Mouse (Mus musculus): ENCODE results near the gene Sorbs1.
A peak's percentile ranks its signal among the peaks of the same experiment; 100 is the strongest.

Gene Sorbs1

DNA sequence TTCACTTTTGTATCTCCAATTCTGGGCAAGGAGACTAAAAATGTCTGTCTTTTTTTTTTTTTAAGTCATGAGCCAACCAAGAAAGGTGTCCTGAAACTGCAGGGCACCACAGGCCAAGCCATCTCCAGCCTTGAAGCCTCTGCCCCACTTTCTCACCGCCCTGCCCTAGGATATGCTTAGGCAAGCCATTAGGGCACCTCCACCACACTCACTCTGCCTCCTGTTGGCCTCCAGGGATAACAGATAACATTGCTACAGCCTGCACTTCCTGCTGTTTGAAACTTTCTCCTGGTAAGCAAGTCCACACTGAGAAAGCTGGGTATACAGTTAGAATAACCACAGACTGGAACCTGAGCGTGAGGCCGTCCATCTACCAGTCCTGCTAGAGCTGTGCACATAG is 158.5 kb downstream of the Sorbs1 start:
- ATAC-seq (ENCODE audit: insufficient number of reproducible peaks, low FRiP score, low TSS enrichment): no peak

GRCm38 (mm10) chr19:40352006-40352405 is 161.6 kb downstream of the Sorbs1 start:
- peak; percentile 20; the same call in 1 of the 2 replicates for ATAC-seq (ENCODE audit: insufficient number of reproducible peaks, low FRiP score, low TSS enrichment)

GRCm38 (mm10) chr19:40350835-40351234 is 162.7 kb downstream of the Sorbs1 start:
- ATAC-seq (ENCODE audit: insufficient number of reproducible peaks, low FRiP score, low TSS enrichment): no peak

DNA sequence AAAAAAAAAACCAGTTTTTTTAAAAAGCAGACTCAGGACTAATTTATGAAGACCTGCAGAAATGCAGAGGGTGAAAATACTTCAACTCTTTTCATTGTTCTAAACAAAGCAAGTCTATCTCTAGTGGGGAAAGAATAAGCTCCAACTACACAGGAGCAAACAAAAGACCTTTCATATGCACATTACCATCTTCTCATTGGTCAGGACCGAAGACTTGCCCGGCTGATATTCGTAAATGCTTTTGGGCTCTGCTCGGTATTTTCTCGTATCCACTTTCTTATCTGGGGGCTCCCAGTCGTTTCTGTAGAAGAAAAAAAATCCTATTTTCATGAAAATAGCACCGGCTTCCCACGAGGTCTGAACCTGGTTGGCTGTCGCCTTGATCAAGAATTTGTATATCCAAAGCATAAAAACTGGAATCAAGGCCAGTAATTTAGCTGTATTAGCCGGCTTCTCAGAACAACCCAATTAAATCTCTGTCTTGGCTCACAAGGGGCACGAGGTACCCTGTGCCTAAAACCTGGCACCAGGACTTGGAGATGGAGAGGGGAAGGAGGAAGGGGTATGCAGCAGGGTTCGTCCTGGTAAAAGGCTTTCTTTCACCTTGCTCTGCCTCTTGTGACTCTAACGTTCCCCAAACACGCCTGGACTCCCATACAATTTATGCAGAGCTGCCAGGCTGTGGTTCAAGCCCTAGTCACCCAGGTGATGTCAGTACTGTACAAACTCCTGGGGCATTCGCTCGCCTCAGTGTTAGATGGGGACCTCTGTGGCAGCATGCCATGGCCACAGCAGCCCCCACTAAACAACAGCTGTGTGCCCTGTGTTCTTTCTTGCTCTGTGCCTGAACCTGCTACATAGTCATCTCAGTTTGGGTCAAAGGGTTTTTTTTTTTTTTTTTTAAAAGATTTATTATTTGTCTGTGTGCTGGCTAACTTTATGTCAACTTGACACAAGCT is 163.6 kb downstream of the Sorbs1 start:
- no peak for ATAC-seq (ENCODE audit: insufficient number of reproducible peaks, low FRiP score, low TSS enrichment)

DNA sequence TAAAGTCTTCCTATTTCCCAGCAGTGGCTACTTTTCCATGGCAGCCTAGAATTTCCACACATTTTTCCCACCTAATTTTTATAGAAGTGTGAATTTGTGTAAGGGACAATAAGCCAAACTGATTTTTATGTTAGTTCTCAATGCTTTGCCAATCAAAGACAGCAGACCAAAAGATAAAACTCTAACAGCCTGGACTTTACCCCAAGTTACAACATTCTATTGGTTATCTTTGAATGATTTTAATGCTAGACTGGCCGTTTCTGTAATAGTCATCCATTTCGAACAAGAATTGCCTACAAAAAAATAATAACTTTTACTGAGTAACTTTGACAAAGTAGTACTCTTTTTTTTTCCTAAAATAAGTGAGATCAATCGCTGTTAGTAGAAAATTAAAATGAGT is 164.3 kb downstream of the Sorbs1 start:
- ATAC-seq (ENCODE audit: insufficient number of reproducible peaks, low FRiP score, low TSS enrichment): no peak

GRCm38 (mm10) chr19:40348652-40349051 is 164.9 kb downstream of the Sorbs1 start:
- ATAC-seq (ENCODE audit: insufficient number of reproducible peaks, low FRiP score, low TSS enrichment): no peak

GRCm38 (mm10) chr19:40348175-40348574 is 165.4 kb downstream of the Sorbs1 start:
- ATAC-seq (ENCODE audit: insufficient number of reproducible peaks, low FRiP score, low TSS enrichment): peak; percentile 92

- no peak for ATAC-seq (ENCODE audit: insufficient number of reproducible peaks, low FRiP score, low TSS enrichment)
Observed at GRCm38 (mm10) chr19:40346908-40347307, 166.7 kb downstream of the Sorbs1 start.

DNA sequence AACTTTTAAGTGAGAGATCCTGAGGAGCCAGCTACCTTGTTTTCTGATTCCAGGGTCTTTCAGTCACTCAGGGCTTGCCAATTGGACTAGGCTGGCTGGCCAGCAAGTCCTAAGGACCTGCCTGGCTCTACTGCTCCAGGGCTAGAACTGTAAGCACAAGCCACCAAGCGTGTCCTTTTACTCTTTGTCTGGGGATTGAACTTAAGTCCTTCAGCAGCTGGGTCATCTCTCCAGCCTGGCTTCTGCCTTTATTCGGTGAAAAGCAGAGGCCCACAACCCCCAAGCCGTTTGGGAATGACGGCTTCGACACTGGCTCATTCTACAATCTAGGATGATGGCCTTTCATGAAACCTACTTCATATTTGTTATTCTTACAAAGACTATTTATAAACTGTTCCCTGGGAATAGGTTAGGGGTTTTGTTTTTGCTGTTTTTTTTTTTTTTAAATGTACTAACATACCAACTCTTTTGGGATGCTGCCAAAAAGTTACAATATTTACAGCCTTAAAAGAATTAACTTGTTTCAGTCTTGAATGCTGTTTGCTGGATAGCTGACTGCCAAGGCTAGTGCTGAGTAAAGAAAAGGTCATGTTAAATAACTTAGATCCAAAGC is 167.2 kb downstream of the Sorbs1 start:
- ATAC-seq (ENCODE audit: insufficient number of reproducible peaks, low FRiP score, low TSS enrichment): no peak

DNA sequence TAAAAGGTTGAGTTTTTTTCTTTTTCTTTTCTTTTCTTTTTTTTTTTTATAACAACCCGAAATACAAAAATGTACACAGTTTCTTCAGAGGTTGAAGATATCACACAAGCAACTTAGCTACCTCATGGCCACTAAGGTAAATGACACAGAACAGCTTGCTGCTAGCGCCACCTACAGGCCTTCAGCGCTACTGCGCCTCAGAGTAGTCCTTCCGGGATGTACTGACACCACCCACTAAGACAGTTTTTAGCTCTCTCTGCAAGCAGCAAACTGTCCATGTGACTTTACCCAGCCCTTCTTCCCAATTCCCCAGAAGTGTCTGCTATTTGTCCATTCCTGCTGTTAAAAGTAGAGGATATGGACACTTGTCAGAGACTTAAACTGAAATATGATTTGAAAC is 167.9 kb downstream of the Sorbs1 start:
- ATAC-seq (ENCODE audit: insufficient number of reproducible peaks, low FRiP score, low TSS enrichment): no peak

GRCm38 (mm10) chr19:40343018-40343417 is 170.6 kb downstream of the Sorbs1 start:
- ATAC-seq (ENCODE audit: insufficient number of reproducible peaks, low FRiP score, low TSS enrichment): peak; percentile 72

- ATAC-seq (ENCODE audit: insufficient number of reproducible peaks, low FRiP score, low TSS enrichment): no peak
Observed at GRCm38 (mm10) chr19:40341141-40341540, 172.4 kb downstream of the Sorbs1 start.

- ATAC-seq (ENCODE audit: insufficient number of reproducible peaks, low FRiP score, low TSS enrichment): no peak
Observed at GRCm38 (mm10) chr19:40336694-40337093, 176.9 kb downstream of the Sorbs1 start.

GRCm38 (mm10) chr19:40333905-40334304 is 179.7 kb downstream of the Sorbs1 start:
- ATAC-seq (ENCODE audit: insufficient number of reproducible peaks, low FRiP score, low TSS enrichment): no peak

DNA sequence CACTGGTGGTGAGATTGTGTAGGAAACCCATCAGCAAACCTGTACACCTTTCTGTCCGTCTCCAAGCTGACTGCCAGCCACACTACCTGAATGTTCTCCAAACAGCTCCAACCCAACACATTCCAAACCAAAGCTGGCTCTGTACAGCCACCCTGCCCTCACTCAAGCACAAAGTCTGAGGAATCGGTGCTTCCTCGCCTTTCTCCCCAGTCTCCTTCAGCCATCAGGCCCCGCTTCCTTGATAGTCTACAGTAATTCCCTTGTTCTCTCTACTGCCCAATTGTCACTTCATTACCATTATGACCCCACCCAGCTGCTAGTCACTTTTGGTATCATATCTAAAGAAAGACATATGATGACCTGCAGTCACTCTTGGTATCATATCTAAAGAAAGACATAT is 180.5 kb downstream of the Sorbs1 start:
- ATAC-seq (ENCODE audit: insufficient number of reproducible peaks, low FRiP score, low TSS enrichment): no peak

GRCm38 (mm10) chr19:40332303-40332702 is 181.3 kb downstream of the Sorbs1 start:
- no peak for ATAC-seq (ENCODE audit: insufficient number of reproducible peaks, low FRiP score, low TSS enrichment)

- no peak for ATAC-seq (ENCODE audit: insufficient number of reproducible peaks, low FRiP score, low TSS enrichment)
Observed at GRCm38 (mm10) chr19:40331846-40332245, 181.7 kb downstream of the Sorbs1 start.

DNA sequence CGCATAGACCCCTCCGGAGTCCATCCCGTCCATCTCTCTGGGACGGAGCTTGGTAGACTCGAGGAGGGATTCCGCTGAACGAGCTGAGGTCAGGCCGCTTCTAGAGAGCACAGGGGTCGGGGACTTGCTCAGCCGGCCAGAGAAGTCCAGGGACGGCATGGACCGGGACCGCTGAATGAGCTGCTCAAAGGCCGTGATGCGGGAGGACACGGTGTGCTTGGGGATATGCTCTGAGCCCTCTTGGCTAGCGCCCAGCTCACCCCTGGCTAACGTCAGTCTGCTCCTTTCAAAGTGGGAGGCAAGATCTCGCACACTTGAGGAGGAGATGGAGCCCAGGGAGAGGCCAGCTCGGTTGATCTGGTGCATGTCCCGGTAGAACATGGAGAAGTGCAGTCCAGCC is 187.5 kb downstream of the Sorbs1 start:
- ATAC-seq (ENCODE audit: insufficient number of reproducible peaks, low FRiP score, low TSS enrichment): no peak

DNA sequence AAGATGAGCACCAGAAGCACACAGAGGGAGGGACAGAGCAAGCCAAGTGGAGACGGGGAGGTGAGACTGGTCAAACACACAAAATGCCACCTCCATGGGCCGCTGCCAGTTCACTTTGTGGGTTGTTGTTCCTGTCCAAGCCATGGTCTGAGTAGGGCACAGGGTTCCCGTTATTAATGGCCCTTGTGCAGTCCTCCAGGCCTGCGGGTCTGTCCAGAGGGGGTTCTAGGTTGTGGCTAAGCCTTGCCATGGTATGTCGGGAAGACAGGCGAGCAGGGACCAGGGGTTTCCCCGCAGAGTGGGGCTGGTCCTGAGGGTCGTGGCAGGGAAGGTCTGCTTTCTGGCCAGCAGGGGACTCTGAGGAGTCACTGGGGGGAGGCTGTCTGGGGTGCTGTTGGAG is 188.2 kb downstream of the Sorbs1 start:
- ATAC-seq (ENCODE audit: insufficient number of reproducible peaks, low FRiP score, low TSS enrichment): no peak

- no peak for ATAC-seq (ENCODE audit: insufficient number of reproducible peaks, low FRiP score, low TSS enrichment)
Observed at GRCm38 (mm10) chr19:40322226-40322625, 191.4 kb downstream of the Sorbs1 start.

- no peak for ATAC-seq (ENCODE audit: insufficient number of reproducible peaks, low FRiP score, low TSS enrichment)
Observed at GRCm38 (mm10) chr19:40319199-40319598, 194.4 kb downstream of the Sorbs1 start.

DNA sequence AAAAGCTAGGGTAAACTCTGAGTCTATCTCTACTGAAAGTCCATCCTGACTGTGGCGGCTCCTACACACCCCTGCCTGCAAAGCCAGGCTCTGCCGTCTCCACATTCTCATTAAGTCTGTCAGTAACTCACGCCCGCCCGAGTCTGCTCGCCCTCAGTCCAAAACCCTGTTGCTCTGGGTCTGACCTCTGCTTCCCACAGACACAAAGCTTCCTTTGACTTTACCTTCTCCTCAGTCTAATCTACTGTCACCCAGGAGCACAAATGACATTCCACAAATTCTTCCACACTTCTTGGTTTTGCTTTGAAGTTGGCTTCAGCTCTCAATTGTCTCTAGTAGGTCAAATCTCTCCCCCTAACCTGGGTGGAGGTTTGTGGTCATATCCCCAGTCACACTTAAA is 195.1 kb downstream of the Sorbs1 start:
- ATAC-seq (ENCODE audit: insufficient number of reproducible peaks, low FRiP score, low TSS enrichment): no peak
